Mouse (Mus musculus): ENCODE results near the gene Serpine1. TPM values are rescaled to one million over a fixed set of nuclear protein-coding genes. Genes with fewer than 3 reads are reported as not detected.
"Not testable (repeated sequence)": the region's sequence is repeated elsewhere in the genome, so short reads cannot be mapped to it uniquely, and the experiment has no call there.

Serpine1 gene
- polyA plus RNA-seq (2015; fragmentation: Nextera tagmentation; extraction: Ambion mirVana): 0.23 and 0.26 TPM in 2 replicates

DNA sequence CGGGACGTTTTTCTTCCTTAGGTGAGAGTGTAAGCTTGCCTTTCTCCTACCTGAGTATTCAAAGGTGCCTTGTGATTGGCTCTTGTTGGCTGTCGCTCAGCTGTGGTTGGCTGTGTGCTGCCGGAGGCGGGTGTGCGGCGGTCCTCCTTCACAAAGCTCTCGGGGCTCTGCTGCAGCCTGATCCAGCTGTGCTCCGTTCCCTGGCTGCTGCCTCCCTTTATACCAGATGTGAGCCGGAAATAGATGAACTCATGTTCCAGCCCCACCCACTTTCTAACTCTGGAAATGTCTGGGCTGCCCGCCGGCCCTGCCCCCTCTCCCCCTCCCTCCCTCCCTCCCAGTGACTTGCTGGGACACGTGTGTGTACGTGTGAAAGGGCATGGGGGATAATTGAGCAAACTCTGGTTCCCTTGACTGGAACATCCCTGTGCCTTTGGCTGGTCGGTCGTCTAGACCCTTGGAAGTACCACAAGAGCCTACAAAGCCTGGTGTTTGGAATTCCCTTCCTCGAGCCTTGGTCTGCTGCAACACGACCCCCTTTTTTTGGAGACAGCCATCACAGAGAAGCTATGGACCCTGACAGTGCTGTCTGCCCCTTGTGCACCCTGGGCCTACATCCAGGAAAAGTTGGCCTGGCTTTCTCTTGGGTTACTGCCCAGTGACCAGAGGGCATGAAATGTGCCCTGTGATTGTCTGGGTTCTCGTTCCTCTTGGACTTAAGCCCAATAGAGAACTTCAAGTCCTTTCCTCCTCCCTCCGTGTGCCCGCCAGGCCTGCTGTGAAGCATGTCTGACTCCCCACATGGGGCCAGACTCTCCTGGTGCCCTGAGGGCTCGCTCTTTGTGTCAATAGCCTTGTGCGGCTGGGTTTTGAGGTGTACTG lies at the start of gene Serpine1:
Gene Serpine1, minus strand, starts transcription at position 190 of the 882 bp plus-strand sequence.
- Histone ChIP-seq H3K9ac (replicated peaks) (0 out of 2 replicates have a peak within 1 kb of the TSS, but pooled peaks have one; percentile 15), H3K27ac (replicated peaks) (peak within 1 kb of the TSS; percentile 54; the same call in 1 of the 2 replicates), H3K4me3 (replicated peaks) (peak within 1 kb of the TSS; percentile 32), H3K4me2 (peak within 1 kb of the TSS; percentile 57), H3K4me1 (peaks cover 14% of the 10 kb centered on the region), H3K27me3 (replicated peaks) (peaks cover 6% of the 10 kb centered on the region; the same call in 1 of the 2 replicates), H3K36me3 (no peaks in the 10 kb centered on the region), H3K9me3 (replicated peaks) (no peaks in the 10 kb centered on the region)
- 21% methylated on average over 23 of the region's 23 CpGs for WGBS
- ATAC-seq (ENCODE audit: low FRiP score): peak; percentile 87

DNA sequence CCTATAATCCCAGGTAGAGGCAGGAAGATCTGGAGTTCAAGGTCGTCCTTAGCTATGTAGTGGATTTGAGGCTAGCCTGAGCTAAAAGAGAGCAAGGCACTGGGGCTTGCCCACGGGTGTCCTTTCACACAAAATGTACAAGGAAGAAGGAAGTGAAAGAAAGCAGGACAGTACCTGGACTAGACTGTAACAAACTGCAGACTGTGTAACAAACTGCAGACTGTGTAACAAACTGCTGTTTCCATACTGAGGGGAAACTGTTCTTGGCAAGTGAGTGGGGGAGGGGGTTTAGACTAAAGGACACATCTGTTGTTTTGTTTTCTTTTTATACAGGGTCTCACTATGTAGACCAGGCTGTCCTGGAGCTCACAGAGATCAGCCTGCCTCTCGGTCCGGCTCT lies 49.2 kb upstream of the Serpine1 start:
- Histone ChIP-seq H3K36me3 (no peaks in the 10 kb centered on the region), H3K27me3 (replicated peaks) (no peaks in the 10 kb centered on the region), H3K9me3 (replicated peaks) (no peaks in the 10 kb centered on the region), H3K9ac (replicated peaks) (no peak overlapping the region), H3K27ac (replicated peaks) (no peak overlapping the region), H3K4me1 (peaks cover 22% of the 10 kb centered on the region), H3K4me3 (replicated peaks) (no peak overlapping the region), H3K4me2 (no peak overlapping the region)
- no peak for ATAC-seq (ENCODE audit: low FRiP score)
- WGBS: 88% methylated on average over 4 of the region's 4 CpGs

DNA sequence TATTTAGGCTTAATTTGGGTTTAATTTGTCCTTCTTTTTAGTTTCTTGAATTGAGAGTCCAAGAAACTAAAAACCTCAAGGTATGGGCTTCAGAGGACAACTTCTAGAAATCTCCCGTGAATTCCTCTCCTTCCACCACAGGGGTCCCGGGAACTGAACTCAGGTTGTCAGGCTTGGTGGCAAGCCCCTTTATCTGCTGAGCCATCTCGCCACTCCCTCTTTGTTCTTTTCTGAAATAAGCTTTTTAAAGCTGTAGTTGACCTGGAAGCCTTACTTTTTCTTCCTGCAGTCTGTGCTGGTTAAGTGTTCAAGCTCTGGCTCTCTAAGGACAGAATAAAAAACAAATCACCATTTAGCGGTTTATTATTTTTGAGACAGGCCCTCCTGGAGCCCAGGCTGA lies 46.8 kb upstream of the Serpine1 start:
- WGBS: 89% methylated on average over 4 of the region's 4 CpGs
- no peak overlapping the region for H3K4me2 ChIP-seq
- no peak overlapping the region for H3K9ac ChIP-seq (replicated peaks)
- H3K27me3 ChIP-seq (replicated peaks): no peaks in the 10 kb centered on the region
- no peak overlapping the region for H3K4me3 ChIP-seq (replicated peaks)
- ATAC-seq (ENCODE audit: low FRiP score): no peak
- H3K36me3 ChIP-seq: no peaks in the 10 kb centered on the region
- peaks cover 28% of the 10 kb centered on the region for H3K4me1 ChIP-seq
- no peaks in the 10 kb centered on the region for H3K9me3 ChIP-seq (replicated peaks)
- no peak overlapping the region for H3K27ac ChIP-seq (replicated peaks)

DNA sequence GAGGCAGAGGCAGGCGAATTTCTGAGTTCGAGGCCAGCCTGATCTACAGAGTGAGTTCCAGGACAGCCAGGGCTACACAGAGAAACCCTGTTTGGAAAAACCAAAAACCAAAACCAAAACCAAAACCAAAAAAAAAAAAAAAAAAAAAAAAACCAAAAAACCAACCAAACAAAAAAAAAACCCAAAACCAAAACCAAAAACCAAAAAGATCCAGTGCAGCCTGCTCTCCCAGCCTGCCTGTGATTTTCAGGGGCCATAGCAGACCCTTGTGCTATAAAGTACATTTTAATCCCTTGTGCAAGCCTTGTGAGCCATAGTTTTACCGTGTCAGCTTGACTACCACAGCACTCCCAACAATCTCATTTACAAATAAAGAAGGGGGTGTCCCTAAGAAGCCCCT lies 45.9 kb upstream of the Serpine1 start:
- not testable (repeated sequence) for H3K27me3 ChIP-seq (replicated peaks); H3K4me2 ChIP-seq; H3K9me3 ChIP-seq (replicated peaks); H3K9ac ChIP-seq (replicated peaks); H3K36me3 ChIP-seq; H3K27ac ChIP-seq (replicated peaks); ATAC-seq (ENCODE audit: low FRiP score); H3K4me3 ChIP-seq (replicated peaks)
- peaks cover 21% of the 10 kb centered on the region for H3K4me1 ChIP-seq
- 93% methylated on average over 3 of the region's 3 CpGs for WGBS

DNA sequence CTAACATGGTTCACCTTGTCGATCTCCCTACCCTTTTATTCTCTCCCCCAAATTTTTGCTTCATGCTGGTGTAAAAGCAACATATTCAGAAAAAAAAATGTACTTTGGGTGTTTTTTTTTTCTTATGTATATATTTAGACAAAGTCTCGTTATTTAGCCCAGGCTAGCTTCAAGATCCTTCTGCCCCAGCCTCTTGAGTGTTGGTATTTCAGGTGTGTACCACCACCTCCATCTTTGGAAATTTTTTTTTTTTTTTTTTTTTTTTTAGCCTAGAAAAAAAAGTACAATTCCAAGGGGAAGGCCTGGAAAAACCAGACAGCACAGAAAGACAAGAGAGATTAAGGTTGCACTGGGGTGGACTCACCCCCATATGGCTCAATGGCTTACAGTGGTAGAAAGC lies 44.9 kb upstream of the Serpine1 start:
- ATAC-seq (ENCODE audit: low FRiP score): no peak
- H3K27me3 ChIP-seq (replicated peaks): no peaks in the 10 kb centered on the region
- H3K4me2 ChIP-seq: no peak overlapping the region
- no peak overlapping the region for H3K4me3 ChIP-seq (replicated peaks)
- no peaks in the 10 kb centered on the region for H3K9me3 ChIP-seq (replicated peaks)
- H3K9ac ChIP-seq (replicated peaks): no peak overlapping the region
- H3K36me3 ChIP-seq: no peaks in the 10 kb centered on the region
- 84% methylated on average over 2 of the region's 2 CpGs for WGBS
- H3K27ac ChIP-seq (replicated peaks): no peak overlapping the region
- peaks cover 11% of the 10 kb centered on the region for H3K4me1 ChIP-seq

DNA sequence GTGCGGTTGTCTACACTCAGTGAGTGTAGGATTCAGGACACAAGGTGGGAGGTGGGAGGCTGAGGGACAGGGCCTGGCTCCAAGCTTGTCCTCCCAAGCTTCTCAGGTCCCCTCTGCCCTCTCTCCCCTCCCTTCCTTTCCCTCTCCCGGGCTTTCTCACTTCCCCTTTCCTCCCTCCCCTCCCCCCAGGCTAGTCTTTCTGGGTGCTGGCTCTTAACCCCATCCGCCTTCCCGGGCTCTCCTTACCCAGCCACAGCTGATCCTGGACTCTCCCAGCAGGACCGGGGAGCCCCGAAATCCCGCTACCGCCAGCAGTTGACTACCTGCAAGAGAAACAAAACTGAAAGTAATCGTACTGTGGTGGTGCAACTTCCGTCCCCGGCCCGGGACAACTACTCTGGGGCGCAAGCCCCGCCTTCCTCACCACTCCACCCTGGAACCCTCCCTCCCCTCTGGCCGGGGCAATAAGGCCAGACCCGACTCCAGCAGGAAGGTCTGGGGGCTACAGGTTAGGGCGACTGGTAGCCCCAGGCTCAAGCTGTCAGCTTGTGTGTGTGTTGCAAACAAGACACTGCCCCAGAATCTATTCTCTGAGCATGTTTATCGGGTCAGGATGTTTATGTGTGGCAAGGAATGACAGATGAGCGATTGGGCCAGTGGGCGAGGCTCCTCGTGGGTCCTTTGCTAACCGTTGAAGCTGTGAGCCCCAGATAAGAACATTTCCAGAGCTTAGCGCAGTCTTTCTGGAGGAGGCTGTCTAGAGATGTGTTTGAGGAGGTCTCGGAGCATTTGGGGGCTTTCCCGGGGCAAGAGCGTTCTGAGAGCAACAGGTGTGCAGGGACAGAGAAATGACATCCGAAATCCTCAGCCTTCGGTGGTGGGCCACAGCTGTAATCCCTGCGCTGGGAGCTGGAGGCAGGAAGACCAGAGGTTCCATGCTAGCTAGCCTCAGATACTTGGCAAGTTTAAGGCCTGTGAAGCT lies 44.1 kb upstream of the Serpine1 start, which contains the start of gene Trim56:
Gene Trim56, minus strand, starts transcription at position 344 of the 982 bp plus-strand sequence.
- Histone ChIP-seq H3K9me3 (replicated peaks) (no peaks in the 10 kb centered on the region), H3K36me3 (no peaks in the 10 kb centered on the region), H3K4me3 (replicated peaks) (peak within 1 kb of the TSS; percentile 40), H3K4me2 (peak within 1 kb of the TSS; percentile 58), H3K27me3 (replicated peaks) (no peaks in the 10 kb centered on the region), H3K27ac (replicated peaks) (no peak within 1 kb of the TSS), H3K4me1 (peaks cover 9% of the 10 kb centered on the region), H3K9ac (replicated peaks) (peak within 1 kb of the TSS; percentile 47)
- ATAC-seq (ENCODE audit: low FRiP score): no peak
- 10% methylated on average over 29 of the region's 29 CpGs for WGBS

DNA sequence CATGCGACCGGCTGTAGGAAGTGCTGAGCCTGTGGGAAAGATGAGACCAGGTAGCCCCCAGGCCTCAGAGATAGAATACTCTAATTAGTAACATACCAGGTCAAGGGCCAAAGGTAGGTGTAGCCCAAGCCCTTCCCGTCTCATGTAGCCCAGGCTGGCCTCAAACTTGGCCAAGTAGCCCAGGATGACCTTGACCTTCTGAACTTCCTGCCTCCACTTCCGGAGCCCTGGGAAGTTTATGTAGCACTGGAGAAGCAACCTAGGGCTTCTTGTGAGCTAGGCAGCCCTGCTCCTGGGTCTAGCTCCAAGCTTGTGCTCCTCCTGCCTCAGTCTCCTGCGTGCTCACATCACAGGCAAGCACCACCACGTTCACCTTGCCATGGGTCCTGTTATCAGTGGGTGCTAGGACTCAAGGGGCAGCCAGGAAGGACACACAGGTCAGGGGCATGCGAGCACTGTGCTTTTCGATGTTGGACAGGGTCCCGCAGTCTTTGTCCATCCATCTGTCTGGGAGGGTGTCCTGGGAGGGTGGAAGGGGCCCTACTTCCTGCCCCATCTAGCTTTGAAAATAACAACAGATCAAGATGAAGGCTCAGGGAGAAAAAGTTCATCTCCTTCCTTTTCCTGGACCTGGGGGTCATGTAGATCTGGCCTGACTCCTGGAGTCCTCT lies 43.0 kb upstream of the Serpine1 start:
- Histone ChIP-seq H3K4me2 (peak overlapping the region; percentile 58), H3K27me3 (replicated peaks) (no peaks in the 10 kb centered on the region), H3K9ac (replicated peaks) (no peak overlapping the region), H3K4me1 (peaks cover 9% of the 10 kb centered on the region), H3K27ac (replicated peaks) (no peak overlapping the region), H3K36me3 (no peaks in the 10 kb centered on the region), H3K9me3 (replicated peaks) (no peaks in the 10 kb centered on the region), H3K4me3 (replicated peaks) (peak overlapping the region; percentile 40; the same call in 1 of the 2 replicates)
- 82% methylated on average over 9 of the region's 9 CpGs for WGBS
- ATAC-seq (ENCODE audit: low FRiP score): no peak

DNA sequence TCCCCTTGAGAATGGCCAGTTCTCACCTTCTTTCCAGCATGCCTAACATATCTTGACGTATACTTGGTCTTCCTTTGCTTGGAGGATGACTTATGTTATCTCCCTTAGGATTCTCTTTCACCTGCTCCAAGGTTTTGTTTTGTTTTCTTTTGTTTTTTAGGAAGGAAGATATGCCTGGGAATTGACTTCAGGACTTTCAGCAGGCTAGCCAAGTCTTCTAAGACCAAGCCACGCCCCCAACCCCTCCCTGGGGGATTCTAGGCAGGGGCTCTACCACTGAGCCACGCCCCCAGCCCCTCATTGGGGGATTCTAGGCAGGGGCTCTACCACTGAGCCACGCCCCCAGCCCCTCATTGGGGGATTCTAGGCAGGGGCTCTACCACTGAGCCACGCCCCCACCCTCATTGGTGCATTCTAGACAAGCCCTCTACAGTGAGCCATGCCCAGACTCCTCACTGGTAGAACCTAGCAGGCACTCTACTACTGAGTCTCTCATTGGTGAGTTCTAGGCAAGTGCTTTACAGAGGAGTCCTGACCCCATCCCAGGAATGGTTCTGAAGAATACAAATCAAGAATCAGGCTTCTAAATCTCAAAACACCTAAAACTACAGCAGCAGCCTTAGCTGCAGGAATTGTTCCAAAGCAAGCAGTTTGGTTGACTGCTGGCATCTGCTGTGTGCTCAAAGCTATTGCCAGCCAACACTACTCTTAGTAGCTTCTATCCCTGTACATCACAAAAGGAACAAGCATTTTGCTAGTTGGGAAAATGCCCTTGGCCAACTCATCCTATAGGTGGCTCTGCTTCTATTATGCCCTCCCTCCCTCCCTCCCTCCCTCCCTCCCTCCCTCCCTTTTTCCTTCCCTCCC lies 39.7 kb upstream of the Serpine1 start:
- no peak for ATAC-seq (ENCODE audit: low FRiP score)
- no peak overlapping the region for H3K4me3 ChIP-seq (replicated peaks)

DNA sequence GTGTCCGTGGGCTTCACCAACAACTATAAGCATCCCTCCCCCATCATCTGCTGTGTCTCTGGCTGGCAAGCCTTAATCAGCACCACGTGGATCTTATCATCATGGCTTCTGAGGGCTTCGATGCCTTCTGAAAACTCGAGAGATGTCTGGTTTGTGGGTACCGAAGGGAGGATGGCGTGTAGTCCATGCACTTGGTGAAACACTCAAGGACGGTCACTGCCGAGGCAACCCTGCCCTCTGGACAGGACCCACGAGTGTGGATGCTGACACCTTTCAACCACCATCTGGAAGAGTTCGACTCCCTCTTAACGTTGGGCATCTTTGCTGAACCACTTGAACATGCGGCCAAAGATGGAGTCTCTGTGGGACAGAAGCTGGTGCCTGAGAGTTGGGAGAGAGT lies 38.8 kb upstream of the Serpine1 start:
- Histone ChIP-seq H3K27ac (replicated peaks) (no peak overlapping the region), H3K4me1 (peaks cover 7% of the 10 kb centered on the region), H3K4me2 (no peak overlapping the region), H3K36me3 (no peaks in the 10 kb centered on the region), H3K9me3 (replicated peaks) (no peaks in the 10 kb centered on the region), H3K27me3 (replicated peaks) (no peaks in the 10 kb centered on the region), H3K4me3 (replicated peaks) (no peak overlapping the region), H3K9ac (replicated peaks) (no peak overlapping the region)
- no peak for ATAC-seq (ENCODE audit: low FRiP score)
- 93% methylated on average over 12 of the region's 12 CpGs for WGBS

More for the DNA sequence above, 39.7 kb upstream of the Serpine1 start:
- H3K4me2 ChIP-seq: no peak overlapping the region
- no peak overlapping the region for H3K9ac ChIP-seq (replicated peaks)
- no peak overlapping the region for H3K27ac ChIP-seq (replicated peaks)
- H3K4me1 ChIP-seq: peaks cover 11% of the 10 kb centered on the region
- no peaks in the 10 kb centered on the region for H3K36me3 ChIP-seq
- H3K27me3 ChIP-seq (replicated peaks): no peaks in the 10 kb centered on the region
- no peaks in the 10 kb centered on the region for H3K9me3 ChIP-seq (replicated peaks)
- 84% methylated on average over 5 of the region's 5 CpGs for WGBS

DNA sequence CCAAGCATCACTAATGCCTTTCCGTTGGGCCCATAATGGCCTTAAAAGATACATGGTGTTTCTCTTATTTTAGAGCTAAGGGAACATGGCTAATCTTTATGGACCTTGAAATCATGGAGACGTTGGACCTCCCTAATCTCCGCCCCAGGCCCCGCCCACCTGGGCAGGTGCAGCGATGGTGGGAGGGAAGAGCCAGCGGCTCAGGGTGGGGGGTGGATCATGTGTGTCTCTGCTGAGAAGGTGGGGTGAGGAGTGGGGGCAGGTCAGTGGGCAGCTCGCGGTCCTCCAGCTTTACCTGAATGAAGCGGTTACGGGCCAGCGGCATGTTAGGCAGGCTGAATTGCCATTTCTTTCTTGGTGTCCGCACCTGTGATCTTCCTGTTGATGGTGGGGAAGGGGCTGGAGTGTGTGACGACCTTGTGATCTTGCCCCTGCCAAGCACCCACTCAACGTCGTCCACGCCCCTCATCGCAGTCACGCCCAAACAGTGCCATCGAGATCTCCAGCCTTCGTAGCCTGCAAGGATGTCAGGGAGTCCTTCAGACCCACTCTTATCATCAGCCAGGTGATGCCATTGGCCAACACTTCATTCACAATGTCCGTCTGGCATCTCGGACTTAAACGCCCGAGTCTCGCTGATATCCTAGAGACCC lies 38.0 kb upstream of the Serpine1 start:
- WGBS: 57% methylated on average over 25 of the region's 25 CpGs
- no peaks in the 10 kb centered on the region for H3K9me3 ChIP-seq (replicated peaks)
- H3K4me1 ChIP-seq: peaks cover 5% of the 10 kb centered on the region
- no peak overlapping the region for H3K27ac ChIP-seq (replicated peaks)
- no peak for ATAC-seq (ENCODE audit: low FRiP score)
- no peak overlapping the region for H3K9ac ChIP-seq (replicated peaks)
- no peak overlapping the region for H3K4me2 ChIP-seq
- no peaks in the 10 kb centered on the region for H3K27me3 ChIP-seq (replicated peaks)
- no peaks in the 10 kb centered on the region for H3K36me3 ChIP-seq
- H3K4me3 ChIP-seq (replicated peaks): no peak overlapping the region
